Mouse (Mus musculus) liver, embryonic 14.5 days (tissue): ENCODE measurements at regions not wholly inside any gene's neighbourhood (a gene's known extent, or its start where the extent isn't known, plus 50 kb on each side); places are given as distances from the start of the nearest gene placed in this dataset.

Experiments used
- CTCF ChIP-seq: IDR thresholded peaks from 2 replicates; pipeline ENCODE4 v1.5.1; 2016; ENCODE audit warnings: antibody characterized with exemption, low read depth, control low read depth
- EP300 ChIP-seq: IDR thresholded peaks from 2 replicates; pipeline ENCODE4 v1.6.1; 2016; ENCODE audit warnings: antibody characterized with exemption, low read depth

GRCm38 (mm10) chr4:135632443-135632842 lies 53.6 kb upstream of the Ifnlr1 start:
- TF ChIP-seq CTCF (no peak), EP300 (no peak)
